Mouse (Mus musculus): ENCODE measurements around the gene Ovol3. TPM values are rescaled to one million over a fixed set of nuclear protein-coding genes. Genes with fewer than 3 reads are reported as not detected.
"Not testable (repeated sequence)": the region's sequence is repeated elsewhere in the genome, so short reads cannot be mapped to it uniquely, and the experiment has no call there.

Gene Ovol3
- polyA plus RNA-seq, 1 experiment from 2014 or later: 0.22 TPM

GRCm38 (mm10) chr7:30200661-30201060 lies 34.9 kb downstream of the Ovol3 start:
- H3K9ac ChIP-seq; H3K36me3 ChIP-seq; H3K9me3 ChIP-seq; ATAC-seq (ENCODE audit: insufficient number of reproducible peaks, low FRiP score, low TSS enrichment, low read depth); H3K27me3 ChIP-seq; H3K4me2 ChIP-seq; H3K27ac ChIP-seq; H3K4me1 ChIP-seq; H3K4me3 ChIP-seq: not testable (repeated sequence)
- WGBS: 84% methylated on average over 5 of the region's 5 CpGs

DNA sequence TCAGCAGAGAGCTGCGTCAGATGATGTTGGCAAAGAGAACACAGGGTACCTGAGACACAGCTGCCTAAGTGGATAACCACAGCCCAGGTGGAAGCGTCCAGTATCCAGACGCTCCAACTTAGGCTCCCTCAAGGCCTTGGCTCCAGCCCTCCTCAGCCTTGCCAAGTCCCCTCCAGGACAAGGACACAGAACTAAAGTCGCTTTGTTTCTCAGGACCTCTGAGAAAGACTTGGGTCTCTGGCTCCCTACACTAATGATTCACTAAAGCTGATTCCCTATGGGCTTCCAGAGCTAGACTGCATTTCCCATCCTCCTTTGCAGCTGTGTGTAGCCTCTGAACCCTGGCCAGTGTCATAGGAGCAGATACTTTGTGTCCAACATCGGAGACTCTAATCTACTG lies 35.3 kb downstream of the Ovol3 start:
- H3K4me1 ChIP-seq: peaks cover 13% of the 10 kb centered on the region; the same call in 1 of the 2 replicates
- H3K36me3 ChIP-seq: no peaks in the 10 kb centered on the region
- H3K9ac ChIP-seq: no peak overlapping the region
- H3K9me3 ChIP-seq: no peaks in the 10 kb centered on the region
- H3K27ac ChIP-seq: no peak overlapping the region
- 76% methylated on average over 5 of the region's 5 CpGs for WGBS
- no peaks in the 10 kb centered on the region for H3K27me3 ChIP-seq
- H3K4me2 ChIP-seq: no peak overlapping the region
- no peak for ATAC-seq (ENCODE audit: insufficient number of reproducible peaks, low FRiP score, low TSS enrichment, low read depth)
- H3K4me3 ChIP-seq: no peak overlapping the region

- Histone ChIP-seq H3K9me3 (no peaks in the 10 kb centered on the region), H3K27ac (no peak overlapping the region), H3K36me3 (no peaks in the 10 kb centered on the region), H3K4me2 (no peak overlapping the region), H3K4me1 (peaks cover 16% of the 10 kb centered on the region; the same call in 1 of the 2 replicates), H3K9ac (no peak overlapping the region), H3K4me3 (no peak overlapping the region), H3K27me3 (no peaks in the 10 kb centered on the region)
- 68% methylated on average over 18 of the region's 18 CpGs for WGBS
- ATAC-seq (ENCODE audit: insufficient number of reproducible peaks, low FRiP score, low TSS enrichment, low read depth): no peak
These were observed 35.9 kb downstream of the Ovol3 start for GRCm38 (mm10) chr7:30199498-30200139.

DNA sequence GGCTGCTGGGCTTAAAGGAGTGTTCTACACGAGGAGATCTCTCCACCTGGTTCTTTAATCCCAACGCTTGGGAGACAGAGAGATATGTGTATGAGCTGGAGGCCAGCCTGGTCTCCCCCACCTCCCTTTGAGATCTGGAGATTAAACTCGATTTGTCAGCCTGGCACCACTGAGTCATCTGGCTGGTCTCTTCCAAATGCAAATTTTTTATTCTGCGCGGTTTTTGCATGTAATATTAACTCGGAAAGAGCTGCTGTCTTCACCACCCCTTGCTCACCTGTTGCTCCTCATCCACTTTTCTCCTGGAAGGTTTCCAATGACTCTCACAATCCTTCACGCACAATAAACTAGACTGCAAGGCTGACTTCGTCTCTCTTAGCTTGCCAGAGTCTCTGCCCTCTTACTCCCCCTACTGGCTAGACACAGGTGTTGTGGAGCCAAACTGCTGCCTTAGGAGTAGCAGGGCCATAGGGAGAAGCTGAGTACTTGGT lies 37.0 kb downstream of the Ovol3 start, which contains the start of gene Capns1:
TSS of gene Capns1 (minus strand) at position 331 of the 491 bp plus-strand sequence.
- peak; percentile 41; the same call in 1 of the 2 replicates for ATAC-seq (ENCODE audit: insufficient number of reproducible peaks, low FRiP score, low TSS enrichment, low read depth)
- Histone ChIP-seq H3K9me3 (no peaks in the 10 kb centered on the region), H3K4me3 (peak within 1 kb of the TSS; percentile 7; the same call in 1 of the 2 replicates), H3K36me3 (no peaks in the 10 kb centered on the region), H3K4me2 (peak within 1 kb of the TSS; percentile 8; the same call in 1 of the 2 replicates), H3K9ac (no peak within 1 kb of the TSS), H3K27ac (peak within 1 kb of the TSS; percentile 27; the same call in 1 of the 2 replicates), H3K4me1 (peaks cover 18% of the 10 kb centered on the region), H3K27me3 (no peaks in the 10 kb centered on the region)
- 8% methylated on average over 8 of the region's 8 CpGs for WGBS

DNA sequence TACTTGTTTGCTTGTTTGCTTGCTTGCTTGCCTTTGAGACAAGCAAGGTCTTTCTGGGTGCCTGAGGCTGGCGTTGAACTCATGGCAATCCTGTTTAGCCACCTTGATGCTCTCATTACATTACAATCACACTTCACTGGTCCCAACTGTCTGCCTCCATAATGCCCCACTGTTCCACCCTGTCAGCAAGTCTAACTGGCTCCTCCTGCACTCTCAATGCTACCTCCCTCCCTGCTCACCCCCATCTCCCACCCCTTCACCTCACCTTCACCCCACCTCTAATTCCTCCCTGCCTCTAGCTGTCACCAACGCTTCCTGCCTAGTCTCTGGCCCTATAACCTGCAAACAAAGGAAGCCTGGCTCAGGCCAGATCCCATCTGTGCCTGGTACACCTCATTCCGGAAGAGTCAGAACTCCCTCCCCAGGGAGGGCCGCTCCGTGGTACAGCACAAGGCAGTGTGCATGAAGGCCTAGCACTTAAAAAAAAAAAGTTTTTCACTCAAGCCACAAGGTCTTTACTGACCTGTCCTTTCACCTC lies 37.9 kb downstream of the Ovol3 start:
- H3K4me2 ChIP-seq: no peak overlapping the region
- H3K9ac ChIP-seq: no peak overlapping the region
- 60% methylated on average over 5 of the region's 5 CpGs for WGBS
- H3K27me3 ChIP-seq: no peaks in the 10 kb centered on the region
- H3K27ac ChIP-seq: peak overlapping the region; percentile 27; the same call in 1 of the 2 replicates
- peaks cover 2% of the 10 kb centered on the region; the same call in 1 of the 2 replicates for H3K36me3 ChIP-seq
- H3K4me1 ChIP-seq: peaks cover 27% of the 10 kb centered on the region
- ATAC-seq (ENCODE audit: insufficient number of reproducible peaks, low FRiP score, low TSS enrichment, low read depth): no peak
- H3K4me3 ChIP-seq: no peak overlapping the region
- H3K9me3 ChIP-seq: no peaks in the 10 kb centered on the region

GRCm38 (mm10) chr7:30196171-30196570 lies 39.4 kb downstream of the Ovol3 start:
- Histone ChIP-seq H3K4me2 (no peak overlapping the region), H3K27me3 (no peaks in the 10 kb centered on the region), H3K27ac (no peak overlapping the region), H3K4me3 (no peak overlapping the region), H3K9ac (no peak overlapping the region), H3K9me3 (no peaks in the 10 kb centered on the region), H3K4me1 (peaks cover 32% of the 10 kb centered on the region), H3K36me3 (peaks cover 17% of the 10 kb centered on the region)
- no peak for ATAC-seq (ENCODE audit: insufficient number of reproducible peaks, low FRiP score, low TSS enrichment, low read depth)
- WGBS: 51% methylated on average over 6 of the region's 6 CpGs

DNA sequence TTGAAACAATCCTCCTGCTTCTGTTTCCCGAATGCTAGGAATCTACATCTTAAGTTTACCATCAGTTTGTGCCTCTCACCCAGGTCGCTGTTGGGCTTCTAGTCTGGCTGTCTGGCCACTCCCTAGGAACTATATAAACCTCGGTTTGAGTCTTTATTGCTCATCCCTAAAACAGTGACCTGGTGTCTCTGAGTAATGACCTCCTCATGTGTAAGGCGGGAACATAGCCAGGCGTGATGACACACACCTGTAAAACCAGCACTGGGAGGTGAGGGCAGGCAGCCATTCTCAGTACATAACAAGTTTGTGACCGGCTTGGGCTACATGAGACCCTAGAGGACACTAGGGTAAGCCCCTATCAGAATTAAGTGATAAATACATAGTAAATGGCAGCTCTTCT lies 40.1 kb downstream of the Ovol3 start:
- Histone ChIP-seq H3K4me3 (peak overlapping the region; percentile 81; the same call in 1 of the 2 replicates), H3K36me3 (peaks cover 24% of the 10 kb centered on the region), H3K27ac (no peak overlapping the region), H3K9ac (no peak overlapping the region), H3K27me3 (no peaks in the 10 kb centered on the region), H3K4me1 (peaks cover 32% of the 10 kb centered on the region), H3K9me3 (no peaks in the 10 kb centered on the region), H3K4me2 (peak overlapping the region; percentile 64)
- 53% methylated on average over 6 of the region's 6 CpGs for WGBS
- ATAC-seq (ENCODE audit: insufficient number of reproducible peaks, low FRiP score, low TSS enrichment, low read depth): no peak

- under 1% methylated on average over 28 of the region's 28 CpGs for WGBS
- peak; percentile 89 for ATAC-seq (ENCODE audit: insufficient number of reproducible peaks, low FRiP score, low TSS enrichment, low read depth)
- peak overlapping the region; percentile 93 for H3K27ac ChIP-seq
- peak overlapping the region; percentile 77 for H3K9ac ChIP-seq
- peak overlapping the region; percentile 81 for H3K4me3 ChIP-seq
- no peaks in the 10 kb centered on the region for H3K27me3 ChIP-seq
- peak overlapping the region; percentile 64 for H3K4me2 ChIP-seq
- no peaks in the 10 kb centered on the region for H3K9me3 ChIP-seq
- peaks cover 32% of the 10 kb centered on the region for H3K4me1 ChIP-seq
- peaks cover 30% of the 10 kb centered on the region for H3K36me3 ChIP-seq
These were observed 40.6 kb downstream of the Ovol3 start for GRCm38 (mm10) chr7:30194884-30195283.

DNA sequence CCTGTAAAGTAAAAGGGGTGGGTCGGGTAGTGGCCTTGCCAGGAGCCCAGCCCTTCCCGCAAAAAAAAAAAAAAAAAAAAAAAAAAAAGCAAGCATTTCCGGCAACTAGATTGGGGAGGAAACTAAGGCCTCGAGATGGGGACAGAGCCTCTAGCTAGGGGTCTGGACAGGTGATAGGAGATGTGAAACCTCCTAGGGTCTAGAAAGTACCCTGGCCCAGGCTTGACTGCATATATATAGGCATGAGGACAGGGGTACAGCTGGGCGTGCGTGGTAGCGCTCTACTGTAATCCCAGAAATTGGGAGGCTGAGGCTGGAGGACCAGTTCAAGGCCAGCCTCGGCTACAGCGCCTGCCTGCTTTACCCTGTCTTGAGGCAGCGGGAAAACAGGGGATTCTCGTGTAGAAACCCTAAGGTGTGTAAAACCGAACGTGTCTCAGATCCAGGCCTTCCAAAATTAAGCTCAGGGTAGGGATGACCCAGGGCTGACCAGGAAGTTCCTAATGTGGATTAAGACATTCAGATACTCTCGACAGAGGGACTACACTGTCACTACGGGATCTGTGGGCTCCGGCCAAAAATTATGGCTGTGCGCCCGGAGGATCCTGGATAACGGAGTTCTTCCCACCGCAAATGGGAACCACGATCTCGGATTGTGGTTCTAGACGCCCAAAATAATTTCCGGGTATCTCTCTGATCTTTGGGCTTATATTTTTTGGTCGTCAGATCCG lies 41.3 kb downstream of the Ovol3 start:
- WGBS: under 1% methylated on average over 26 of the region's 26 CpGs
- Histone ChIP-seq H3K9me3 (no peaks in the 10 kb centered on the region), H3K4me3 (peak overlapping the region; percentile 81), H3K4me1 (peaks cover 32% of the 10 kb centered on the region), H3K9ac (peak overlapping the region; percentile 77), H3K27me3 (no peaks in the 10 kb centered on the region), H3K4me2 (peak overlapping the region; percentile 64), H3K36me3 (peaks cover 32% of the 10 kb centered on the region), H3K27ac (peak overlapping the region; percentile 93)
- ATAC-seq (ENCODE audit: insufficient number of reproducible peaks, low FRiP score, low TSS enrichment, low read depth): no peak

DNA sequence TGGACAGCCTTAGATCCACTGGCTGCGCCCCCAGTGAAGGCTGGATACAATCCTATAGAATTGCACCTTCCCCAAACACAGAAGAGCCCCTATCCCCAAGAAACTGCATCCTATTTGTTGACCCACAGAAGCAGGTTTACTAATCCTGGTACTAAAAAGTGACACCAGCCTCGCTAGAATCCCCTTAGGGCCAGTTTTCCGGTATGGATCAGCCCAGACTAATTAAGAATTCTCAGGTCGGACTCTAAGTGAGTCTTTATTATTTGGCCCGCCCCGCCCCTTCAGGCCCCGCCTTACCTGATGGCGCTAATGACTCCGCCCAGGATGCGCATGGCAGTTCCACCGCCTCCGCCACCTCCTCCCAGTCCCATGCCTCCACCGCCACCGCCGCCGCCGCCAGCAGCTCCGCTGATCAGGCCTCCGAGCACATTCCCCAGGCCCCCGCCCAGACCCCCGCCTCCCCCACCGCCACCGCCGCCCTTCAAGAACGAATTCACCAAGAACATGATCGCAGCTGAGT lies 41.9 kb downstream of the Ovol3 start:
- Histone ChIP-seq H3K9ac (peak overlapping the region; percentile 20), H3K27me3 (no peaks in the 10 kb centered on the region), H3K4me1 (peaks cover 32% of the 10 kb centered on the region), H3K4me2 (peak overlapping the region; percentile 64), H3K4me3 (peak overlapping the region; percentile 81), H3K27ac (peak overlapping the region; percentile 93), H3K9me3 (no peaks in the 10 kb centered on the region), H3K36me3 (peaks cover 38% of the 10 kb centered on the region)
- WGBS: under 1% methylated on average over 26 of the region's 26 CpGs
- ATAC-seq (ENCODE audit: insufficient number of reproducible peaks, low FRiP score, low TSS enrichment, low read depth): no peak

DNA sequence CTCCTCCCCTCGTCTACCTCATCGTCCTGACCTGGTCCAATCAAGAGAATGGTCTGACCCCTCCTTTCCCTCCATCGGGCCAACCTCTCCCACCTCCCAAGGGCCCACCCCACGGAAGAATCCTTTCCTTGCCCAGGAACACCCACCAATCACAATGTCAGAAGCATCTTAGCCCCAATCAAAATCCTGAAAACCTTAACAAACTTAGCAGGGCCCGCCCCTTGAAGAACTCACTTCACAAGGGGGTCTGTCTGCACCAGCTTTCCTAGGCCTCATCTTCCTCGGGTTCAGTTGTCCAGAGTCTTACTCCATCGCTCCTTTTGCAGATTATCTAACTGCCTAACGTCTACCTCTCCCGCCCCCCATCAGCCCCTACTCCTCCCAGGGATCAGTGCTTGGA lies 42.5 kb downstream of the Ovol3 start:
- 23% methylated on average over 9 of the region's 9 CpGs for WGBS
- Histone ChIP-seq H3K27me3 (no peaks in the 10 kb centered on the region), H3K4me2 (peak overlapping the region; percentile 64), H3K27ac (peak overlapping the region; percentile 93), H3K9ac (0 out of 2 replicates have a peak overlapping the region, but pooled peaks have one; percentile 20), H3K9me3 (no peaks in the 10 kb centered on the region), H3K4me3 (peak overlapping the region; percentile 81), H3K4me1 (peaks cover 28% of the 10 kb centered on the region), H3K36me3 (peaks cover 44% of the 10 kb centered on the region)
- no peak for ATAC-seq (ENCODE audit: insufficient number of reproducible peaks, low FRiP score, low TSS enrichment, low read depth)
